Mouse (Mus musculus): Measurements from ENCODE around the gene Gls2. TPM values are rescaled to one million over a fixed set of nuclear protein-coding genes. Genes with fewer than 3 reads are reported as not detected.
A peak's percentile ranks its signal among the peaks of the same experiment; 100 is the strongest.
"Not testable (repeated sequence)": the region's sequence is repeated elsewhere in the genome, so short reads cannot be mapped to it uniquely, and the experiment has no call there.

The Gls2 gene
- polyA plus RNA-seq, 1 experiment from 2014 or later = 1.1 TPM

- ATAC-seq = no peak
- H3K4me2 ChIP-seq (replicated peaks) = no peak overlapping the region
- 94% methylated on average over 15 of the region's 15 CpGs for WGBS
- H3K9me3 ChIP-seq = no peaks in the 10 kb centered on the region
- H3K4me1 ChIP-seq (replicated peaks) = peaks cover under 1% of the 10 kb centered on the region; the same call in 1 of the 2 replicates
- no peak overlapping the region for H3K4me3 ChIP-seq (replicated peaks)
- H3K36me3 ChIP-seq = no peaks in the 10 kb centered on the region; the same call in 1 of the 2 replicates
- no peak overlapping the region for H3K9ac ChIP-seq (replicated peaks)
- H3K27ac ChIP-seq = no peak overlapping the region
- no peaks in the 10 kb centered on the region for H3K27me3 ChIP-seq
These were observed 10.7 kb downstream of the Gls2 start for GRCm38 (mm10) chr10:128204941-128205340.

GRCm38 (mm10) chr10:128208326-128208725, 14.1 kb downstream of the Gls2 start:
- no peak overlapping the region for H3K4me3 ChIP-seq (replicated peaks)
- H3K4me1 ChIP-seq (replicated peaks) = peaks cover 21% of the 10 kb centered on the region
- H3K9ac ChIP-seq (replicated peaks) = no peak overlapping the region
- no peak overlapping the region for H3K27ac ChIP-seq
- no peaks in the 10 kb centered on the region for H3K27me3 ChIP-seq
- H3K9me3 ChIP-seq = no peaks in the 10 kb centered on the region
- no peaks in the 10 kb centered on the region; the same call in 1 of the 2 replicates for H3K36me3 ChIP-seq
- 92% methylated on average over 10 of the region's 10 CpGs for WGBS
- no peak overlapping the region for H3K4me2 ChIP-seq (replicated peaks)
- ATAC-seq = no peak

DNA sequence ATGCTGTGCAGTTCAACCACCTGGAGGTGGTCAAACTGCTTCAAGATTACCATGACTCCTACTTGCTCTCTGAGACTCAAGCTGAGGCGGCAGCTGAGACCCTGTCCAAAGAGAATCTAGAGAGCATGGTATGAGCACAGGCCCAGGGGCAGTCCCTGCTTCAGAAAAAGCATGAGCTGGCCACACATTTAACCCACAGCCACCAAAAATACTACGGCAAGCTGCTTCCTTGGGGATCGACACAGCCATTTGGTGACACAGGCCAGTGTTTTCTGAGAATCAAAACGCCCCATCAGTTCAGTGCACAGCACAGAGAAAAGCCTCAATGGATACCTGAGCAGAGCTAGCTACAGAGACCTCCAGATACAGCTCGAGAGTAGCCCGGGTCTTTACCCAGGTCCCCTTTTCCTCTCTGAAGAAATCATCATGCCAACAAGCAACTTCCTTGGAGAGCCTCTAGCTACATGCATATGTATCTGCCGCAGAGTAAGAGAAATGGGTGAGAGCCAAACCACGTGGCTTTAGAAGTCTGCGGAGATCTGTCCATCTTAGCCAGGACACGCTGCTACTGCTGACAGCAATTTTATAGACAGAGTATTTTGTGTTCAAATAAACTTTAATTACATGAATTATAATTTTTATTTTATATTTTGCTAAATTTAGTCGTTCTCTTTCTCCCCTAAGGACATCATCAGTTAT, 15.2 kb downstream of the Gls2 start:
- H3K9ac ChIP-seq (replicated peaks) = no peak overlapping the region

GRCm38 (mm10) chr10:128210131-128210530, 15.9 kb downstream of the Gls2 start:
- Histone ChIP-seq H3K9me3 (no peaks in the 10 kb centered on the region), H3K9ac (replicated peaks) (no peak overlapping the region)

More for the DNA sequence above, 15.2 kb downstream of the Gls2 start:
- H3K27ac ChIP-seq = no peak overlapping the region
- WGBS = 92% methylated on average over 11 of the region's 11 CpGs
- no peak for ATAC-seq
- H3K36me3 ChIP-seq = no peaks in the 10 kb centered on the region; the same call in 1 of the 2 replicates
- H3K4me2 ChIP-seq (replicated peaks) = no peak overlapping the region
- H3K9me3 ChIP-seq = no peaks in the 10 kb centered on the region
- H3K27me3 ChIP-seq = peaks cover 5% of the 10 kb centered on the region
- peaks cover 21% of the 10 kb centered on the region for H3K4me1 ChIP-seq (replicated peaks)
- no peak overlapping the region for H3K4me3 ChIP-seq (replicated peaks)

DNA sequence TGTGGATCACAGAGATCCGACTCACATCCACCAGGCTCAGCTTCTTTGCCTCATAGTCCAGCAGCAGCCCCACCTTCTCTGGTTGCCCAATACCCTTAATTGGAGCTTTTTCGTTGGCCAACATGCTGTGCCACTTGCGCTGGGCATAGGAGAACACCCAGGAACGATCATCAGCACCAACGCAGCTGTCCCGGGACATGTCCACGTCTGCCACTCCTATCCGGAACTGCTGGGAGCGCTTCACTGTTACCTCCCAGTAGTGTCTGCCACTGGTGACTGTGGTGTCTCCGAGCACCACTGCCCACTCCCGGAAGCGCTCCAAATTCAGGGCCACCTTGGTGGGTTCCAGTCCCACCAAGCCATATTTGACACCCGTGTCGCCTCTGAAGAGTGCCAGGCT, 16.7 kb downstream of the Gls2 start:
- WGBS = 27% methylated on average over 14 of the region's 14 CpGs
- peak; percentile 12; the same call in 1 of the 2 replicates for ATAC-seq

More at GRCm38 (mm10) chr10:128210131-128210530, 15.9 kb downstream of the Gls2 start:
- Histone ChIP-seq H3K4me2 (replicated peaks) (peak overlapping the region; percentile 82), H3K4me1 (replicated peaks) (peaks cover 21% of the 10 kb centered on the region), H3K27ac (no peak overlapping the region), H3K4me3 (replicated peaks) (peak overlapping the region; percentile 51; the same call in 1 of the 2 replicates), H3K36me3 (no peaks in the 10 kb centered on the region; the same call in 1 of the 2 replicates), H3K27me3 (peaks cover 5% of the 10 kb centered on the region)
- WGBS = 90% methylated on average over 2 of the region's 2 CpGs
- no peak for ATAC-seq

DNA sequence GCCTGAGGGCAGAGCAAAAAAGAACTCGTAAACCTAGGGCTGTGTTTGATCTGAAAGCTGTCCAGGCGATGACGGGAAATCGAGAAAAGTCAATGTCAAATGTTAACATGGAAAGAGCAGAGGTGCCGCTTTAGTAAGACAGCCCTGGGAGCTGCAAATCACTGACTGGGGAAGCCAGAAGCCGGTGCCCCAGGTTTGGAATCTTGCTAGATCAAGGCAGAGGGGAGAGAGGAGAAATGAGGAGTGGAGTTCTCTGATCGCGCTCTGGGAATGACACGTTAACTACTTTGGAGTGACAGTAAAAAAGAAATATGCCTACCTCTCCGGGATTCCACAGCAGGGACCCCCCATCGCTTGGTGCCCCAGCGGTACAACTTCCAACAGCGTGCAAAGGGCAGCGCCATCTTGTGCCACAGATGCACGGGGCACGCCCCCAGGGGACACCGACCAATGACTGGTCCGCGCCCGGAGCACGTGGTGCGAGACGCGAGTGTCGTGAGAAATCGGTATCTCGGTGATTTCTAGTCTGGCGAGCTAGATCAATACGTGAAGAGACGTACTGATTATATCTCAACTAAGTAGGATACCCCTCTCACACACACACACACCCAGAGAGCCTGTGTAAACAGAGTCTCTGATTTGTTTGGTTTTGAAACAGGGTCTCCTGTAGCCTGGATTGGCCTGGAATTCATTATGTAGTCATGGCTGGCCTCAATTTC, 17.3 kb downstream of the Gls2 start, which contains the start of gene Spryd4:
Gene Spryd4, minus strand, starts transcription at position 418 of the 719 bp plus-strand sequence.
- ATAC-seq = peak; percentile 94
- peak within 1 kb of the TSS; percentile 64 for H3K9ac ChIP-seq (replicated peaks)
- H3K4me3 ChIP-seq (replicated peaks) = peak within 1 kb of the TSS; percentile 51
- peaks cover 5% of the 10 kb centered on the region for H3K27me3 ChIP-seq
- H3K36me3 ChIP-seq = no peaks in the 10 kb centered on the region; the same call in 1 of the 2 replicates
- no peaks in the 10 kb centered on the region for H3K9me3 ChIP-seq
- peaks cover 21% of the 10 kb centered on the region for H3K4me1 ChIP-seq (replicated peaks)
- WGBS = under 1% methylated on average over 30 of the region's 30 CpGs
- H3K27ac ChIP-seq = no peak within 1 kb of the TSS
- H3K4me2 ChIP-seq (replicated peaks) = peak within 1 kb of the TSS; percentile 82

More for the DNA sequence above, 16.7 kb downstream of the Gls2 start:
- Histone ChIP-seq H3K36me3 (no peaks in the 10 kb centered on the region; the same call in 1 of the 2 replicates), H3K27me3 (peaks cover 5% of the 10 kb centered on the region), H3K9me3 (no peaks in the 10 kb centered on the region), H3K4me3 (replicated peaks) (peak overlapping the region; percentile 51), H3K9ac (replicated peaks) (peak overlapping the region; percentile 64), H3K27ac (no peak overlapping the region), H3K4me2 (replicated peaks) (peak overlapping the region; percentile 82), H3K4me1 (replicated peaks) (peaks cover 21% of the 10 kb centered on the region)

DNA sequence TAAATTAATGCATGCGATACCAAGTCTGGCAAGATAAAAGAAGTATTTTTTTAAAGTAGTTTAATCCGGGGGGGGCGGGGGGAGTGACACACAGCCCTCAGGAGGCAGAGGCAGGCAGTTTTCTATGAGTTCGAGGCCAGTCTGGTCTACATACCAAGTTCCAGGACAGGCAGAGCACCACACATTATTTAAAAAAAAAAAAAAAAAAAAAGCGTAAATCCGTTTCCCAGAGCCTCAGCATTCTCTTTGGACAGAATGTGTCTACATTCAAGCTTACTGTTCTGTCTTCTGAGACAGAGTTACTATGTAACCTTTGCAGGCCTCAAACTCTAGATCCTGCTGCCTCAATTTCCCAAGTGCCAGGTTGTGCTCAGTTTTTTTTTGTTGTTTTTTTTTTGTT, 17.9 kb downstream of the Gls2 start:
- ATAC-seq = 0 out of 2 replicates have a peak, but pooled peaks have one; percentile 5
- H3K4me2 ChIP-seq (replicated peaks) = peak overlapping the region; percentile 82
- peaks cover 21% of the 10 kb centered on the region for H3K4me1 ChIP-seq (replicated peaks)
- WGBS = 43% methylated on average over 6 of the region's 6 CpGs
- H3K36me3 ChIP-seq = no peaks in the 10 kb centered on the region
- H3K4me3 ChIP-seq (replicated peaks) = peak overlapping the region; percentile 51
- peaks cover 5% of the 10 kb centered on the region for H3K27me3 ChIP-seq
- H3K9me3 ChIP-seq = no peaks in the 10 kb centered on the region
- no peak overlapping the region for H3K27ac ChIP-seq
- H3K9ac ChIP-seq (replicated peaks) = peak overlapping the region; percentile 64

GRCm38 (mm10) chr10:128212871-128213323, 18.6 kb downstream of the Gls2 start:
- ATAC-seq = peak; percentile 22; the same call in 1 of the 2 replicates
- 0 out of 2 replicates have a peak overlapping the region, but pooled peaks have one; percentile 23 for H3K9ac ChIP-seq (replicated peaks)

DNA sequence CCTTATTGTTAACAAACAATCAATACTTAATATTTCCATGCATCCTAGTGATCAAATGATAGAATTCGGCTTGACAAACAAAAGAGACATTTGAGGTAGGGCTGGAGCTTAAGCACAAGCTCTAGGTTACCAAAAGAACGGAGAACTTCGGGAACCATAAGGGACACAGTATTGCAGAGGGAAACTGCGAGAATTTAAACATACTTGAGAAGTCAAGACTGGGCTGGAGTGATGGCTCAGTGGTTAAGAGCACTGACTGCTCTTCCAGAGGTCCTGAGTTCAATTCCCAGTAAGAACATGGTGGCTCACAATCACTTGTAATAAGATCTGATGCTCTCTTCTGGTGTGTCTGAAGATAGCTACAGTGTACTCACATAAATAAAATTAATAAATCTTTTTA, 19.9 kb downstream of the Gls2 start:
- not testable (repeated sequence) for ATAC-seq; H3K9ac ChIP-seq (replicated peaks); H3K9me3 ChIP-seq; H3K36me3 ChIP-seq; H3K27me3 ChIP-seq; H3K27ac ChIP-seq; H3K4me2 ChIP-seq (replicated peaks); H3K4me3 ChIP-seq (replicated peaks)
- H3K4me1 ChIP-seq (replicated peaks) = peaks cover 21% of the 10 kb centered on the region
- WGBS = 91% methylated on average over 4 of the region's 4 CpGs

More at GRCm38 (mm10) chr10:128212871-128213323, 18.6 kb downstream of the Gls2 start:
- peak overlapping the region; percentile 52 for H3K4me2 ChIP-seq (replicated peaks)
- H3K27me3 ChIP-seq = peaks cover 5% of the 10 kb centered on the region
- no peaks in the 10 kb centered on the region for H3K9me3 ChIP-seq
- peak overlapping the region; percentile 19 for H3K4me3 ChIP-seq (replicated peaks)
- H3K27ac ChIP-seq = no peak overlapping the region
- H3K36me3 ChIP-seq = no peaks in the 10 kb centered on the region
- WGBS = 1% methylated on average over 18 of the region's 18 CpGs
- H3K4me1 ChIP-seq (replicated peaks) = peaks cover 21% of the 10 kb centered on the region

DNA sequence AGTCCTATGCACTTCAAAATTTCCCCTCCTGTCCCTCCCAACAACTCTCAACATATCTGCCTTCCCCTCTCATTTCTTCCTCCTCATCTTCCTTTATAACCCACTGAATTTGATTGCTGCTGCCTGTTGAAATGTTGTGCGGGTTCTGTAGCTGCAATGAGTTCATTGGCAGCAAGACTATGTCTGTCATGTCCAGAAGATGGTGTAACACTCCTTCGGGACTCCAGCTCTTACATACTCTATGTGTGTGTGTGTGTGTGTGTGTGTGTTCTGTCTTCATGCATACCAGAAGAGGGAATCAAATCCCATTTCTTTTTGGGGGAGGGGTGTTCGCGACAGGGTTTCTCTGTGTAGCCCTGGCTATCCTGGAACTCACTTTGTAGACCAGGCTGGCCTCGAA, 20.7 kb downstream of the Gls2 start:
- Histone ChIP-seq H3K27me3 (peaks cover 5% of the 10 kb centered on the region), H3K9ac (replicated peaks) (no peak overlapping the region), H3K4me2 (replicated peaks) (no peak overlapping the region), H3K4me1 (replicated peaks) (peaks cover 20% of the 10 kb centered on the region), H3K27ac (no peak overlapping the region), H3K4me3 (replicated peaks) (no peak overlapping the region), H3K36me3 (no peaks in the 10 kb centered on the region), H3K9me3 (no peaks in the 10 kb centered on the region)
- WGBS = 91% methylated on average over 5 of the region's 5 CpGs
- no peak for ATAC-seq

GRCm38 (mm10) chr10:128218387-128219117, 24.3 kb downstream of the Gls2 start:
- 95% methylated on average over 18 of the region's 18 CpGs for WGBS
- Histone ChIP-seq H3K9ac (replicated peaks) (no peak overlapping the region), H3K4me1 (replicated peaks) (no peaks in the 10 kb centered on the region), H3K27me3 (peaks cover 7% of the 10 kb centered on the region), H3K9me3 (no peaks in the 10 kb centered on the region), H3K36me3 (no peaks in the 10 kb centered on the region), H3K27ac (no peak overlapping the region), H3K4me3 (replicated peaks) (no peak overlapping the region), H3K4me2 (replicated peaks) (no peak overlapping the region)
- ATAC-seq = no peak

Data from midbrain, embryonic 13.5 days (tissue).